Mouse (Mus musculus): ENCODE results near the gene Foxi3.

DNA sequence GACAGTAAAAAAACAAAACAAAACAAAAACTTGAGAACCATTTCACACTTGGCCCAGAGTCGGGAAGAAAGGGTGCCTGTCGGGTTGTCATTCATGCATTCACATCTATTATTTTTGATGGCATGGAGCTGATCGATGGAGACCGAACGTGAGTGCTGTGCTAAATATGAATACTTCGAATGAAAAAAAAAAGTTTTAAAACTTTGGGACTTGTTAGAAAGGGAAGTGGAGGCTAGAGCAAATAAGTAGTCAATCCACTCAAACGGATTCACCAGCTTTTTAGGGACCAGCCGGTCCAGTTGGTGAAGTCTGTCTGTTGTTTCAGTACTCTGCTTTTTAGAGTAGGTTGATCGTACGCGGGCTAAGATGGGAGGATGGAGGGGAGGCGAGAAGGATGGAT, 490 bp upstream of the Foxi3 start:
- no peak for TF ChIP-seq TAL1 (IDR thresholded peaks at IDR 0.05; ENCODE audit: low read length)
- TF ChIP-seq GATA1 (IDR thresholded peaks at IDR 0.05; ENCODE audit: low read length): no peak
